Mouse (Mus musculus) kidney, postnatal 14 days (tissue): ENCODE measurements at regions not wholly inside any gene's neighbourhood (a gene's known extent, or its start where the extent isn't known, plus 50 kb on each side); places are given as distances from the start of the nearest gene placed in this dataset.
A peak's percentile ranks its signal among the peaks of the same experiment; 100 is the strongest.

Source experiments
- DNase-seq: peaks from one replicate; pipeline ENCODE4 v3.0.0; 2022; ENCODE audit warnings: mixed read lengths

GRCm38 (mm10) chr17:45237246-45237645, 196.3 kb downstream of the Cdc5l start:
- DNase-seq = no peak

GRCm38 (mm10) chr17:45235401-45235800, 198.1 kb downstream of the Cdc5l start:
- no peak for DNase-seq

- DNase-seq = no peak
Observed at GRCm38 (mm10) chr17:45232874-45233273, 200.7 kb downstream of the Cdc5l start.

- DNase-seq = peak; percentile 21
Observed at GRCm38 (mm10) chr17:45227190-45227589, 206.3 kb downstream of the Cdc5l start.

- DNase-seq = no peak
Observed at GRCm38 (mm10) chr17:45226486-45226885, 207.1 kb downstream of the Cdc5l start.

GRCm38 (mm10) chr17:45221625-45222024, 211.9 kb downstream of the Cdc5l start:
- DNase-seq = peak; percentile 14

- no peak for DNase-seq
Observed at GRCm38 (mm10) chr17:45217126-45217525, 216.4 kb downstream of the Cdc5l start.

- DNase-seq = no peak
Observed at GRCm38 (mm10) chr17:45215067-45216049, 218.2 kb downstream of the Cdc5l start.

- DNase-seq = no peak
Observed at GRCm38 (mm10) chr17:45210984-45211383, 222.6 kb downstream of the Cdc5l start.

GRCm38 (mm10) chr17:45209387-45209663, 224.2 kb downstream of the Cdc5l start:
- DNase-seq = no peak

GRCm38 (mm10) chr17:45208596-45209386, 224.7 kb downstream of the Cdc5l start:
- no peak for DNase-seq

GRCm38 (mm10) chr17:45195779-45196178, 237.8 kb downstream of the Cdc5l start:
- DNase-seq = no peak

GRCm38 (mm10) chr17:45194786-45195281, 238.7 kb downstream of the Cdc5l start:
- DNase-seq = peak; percentile 14

- peak; percentile 14 for DNase-seq
Observed at GRCm38 (mm10) chr17:45193456-45194025, 240.0 kb downstream of the Cdc5l start.

GRCm38 (mm10) chr17:45187402-45187801, 246.1 kb downstream of the Cdc5l start:
- DNase-seq = no peak

- no peak for DNase-seq
Observed at GRCm38 (mm10) chr17:45176340-45176739, 257.2 kb downstream of the Cdc5l start.

- DNase-seq = no peak
Observed at GRCm38 (mm10) chr17:45169257-45169994, 264.1 kb downstream of the Cdc5l start.
